Mouse (Mus musculus) embryo, embryonic 10 days (tissue): ENCODE measurements around the gene Ube2h.
"Not testable (repeated sequence)": the region's sequence is repeated elsewhere in the genome, so short reads cannot be mapped to it uniquely, and the experiment has no call there.

Experiments used
- DNase-seq: peaks from one replicate; pipeline ENCODE4 v3.0.0-alpha.2; 2015; ENCODE audit warnings: low spot score

Gene Ube2h

GRCm38 (mm10) chr6:30304399-30304917 is at the start of gene Ube2h:
Ube2h (minus strand) TSS chr6:30304539.
- DNase-seq: peak; percentile 98

- DNase-seq: no peak
These were observed 49.3 kb upstream of the Ube2h start for GRCm38 (mm10) chr6:30353661-30354060.

GRCm38 (mm10) chr6:30352762-30353161 is 48.4 kb upstream of the Ube2h start:
- no peak for DNase-seq

GRCm38 (mm10) chr6:30351290-30351689 is 47.0 kb upstream of the Ube2h start:
- no peak for DNase-seq

- no peak for DNase-seq
These were observed 43.0 kb upstream of the Ube2h start for GRCm38 (mm10) chr6:30347288-30347801.

- no peak for DNase-seq
These were observed 42.4 kb upstream of the Ube2h start for GRCm38 (mm10) chr6:30346737-30347136.

- no peak for DNase-seq
These were observed 39.7 kb upstream of the Ube2h start for GRCm38 (mm10) chr6:30344032-30344431.

- no peak for DNase-seq
These were observed 36.0 kb upstream of the Ube2h start for GRCm38 (mm10) chr6:30340231-30340873.

GRCm38 (mm10) chr6:30336912-30337311 is 32.6 kb upstream of the Ube2h start:
- no peak for DNase-seq

GRCm38 (mm10) chr6:30332262-30332661 is 27.9 kb upstream of the Ube2h start:
- DNase-seq: no peak

GRCm38 (mm10) chr6:30330706-30331105 is 26.4 kb upstream of the Ube2h start:
- DNase-seq: no peak

GRCm38 (mm10) chr6:30325932-30326501 is 21.7 kb upstream of the Ube2h start:
- DNase-seq: no peak

- no peak for DNase-seq
These were observed 16.7 kb upstream of the Ube2h start for GRCm38 (mm10) chr6:30321002-30321401.

- no peak for DNase-seq
These were observed 14.9 kb upstream of the Ube2h start for GRCm38 (mm10) chr6:30319216-30319615.

- DNase-seq: no peak
These were observed 7.7 kb upstream of the Ube2h start for GRCm38 (mm10) chr6:30312006-30312405.

GRCm38 (mm10) chr6:30308751-30309150 is 4.4 kb upstream of the Ube2h start:
- peak; percentile 25 for DNase-seq

- peak; percentile 52 for DNase-seq
These were observed 3.4 kb upstream of the Ube2h start for GRCm38 (mm10) chr6:30307691-30308090.

- DNase-seq: not testable (repeated sequence)
These were observed 454 bp downstream of the Ube2h start for GRCm38 (mm10) chr6:30303771-30304398.

- DNase-seq: peak; percentile 46
These were observed 1.3 kb downstream of the Ube2h start for GRCm38 (mm10) chr6:30302781-30303631.

GRCm38 (mm10) chr6:30302156-30302555 is 2.2 kb downstream of the Ube2h start:
- no peak for DNase-seq

- peak; percentile 32 for DNase-seq
These were observed 3.4 kb downstream of the Ube2h start for GRCm38 (mm10) chr6:30300901-30301300.

- peak; percentile 91 for DNase-seq
These were observed 4.0 kb downstream of the Ube2h start for GRCm38 (mm10) chr6:30300372-30300771.
